Mouse (Mus musculus): ENCODE measurements at regions not wholly inside any gene's neighbourhood (a gene's known extent, or its start where the extent isn't known, plus 50 kb on each side); places are given as distances from the start of the nearest gene placed in this dataset.
"Not testable (repeated sequence)": the region's sequence is repeated elsewhere in the genome, so short reads cannot be mapped to it uniquely, and the experiment has no call there.

GRCm38 (mm10) chr1:164518308-164518707 lies 60.2 kb upstream of the Atp1b1 start:
- Histone ChIP-seq H3K9ac (ENCODE audit: control insufficient read depth, low read depth, low read length, poor library complexity, severe bottlenecking) (no peak overlapping the region), H3K79me2 (ENCODE audit: control insufficient read depth, insufficient read depth, low read length, poor library complexity) (no peaks in the 10 kb centered on the region), H3K9me3 (replicated peaks; ENCODE audit: insufficient read depth, low read length) (no peaks in the 10 kb centered on the region), H3K4me3 (ENCODE audit: control insufficient read depth in 1 of 2, insufficient read depth in 1 of 2, low read depth in 2 of 2, low read length in 2 of 2) (no peak overlapping the region), H3K36me3 (ENCODE audit: control insufficient read depth in 1 of 2, insufficient read depth in 2 of 2, low read length in 2 of 2) (no peaks in the 10 kb centered on the region), H3K27ac (ENCODE audit: control insufficient read depth, low read depth, low read length) (no peak overlapping the region), H3K27me3 (ENCODE audit: control insufficient read depth in 1 of 2, insufficient read depth in 2 of 2, low read length in 2 of 2) (no peaks in the 10 kb centered on the region), H3K4me1 (ENCODE audit: control insufficient read depth in 1 of 2, insufficient read depth in 2 of 2, low read length in 2 of 2) (no peaks in the 10 kb centered on the region)
- no peak for TF ChIP-seq ZNF384 (IDR thresholded peaks at IDR 0.05; ENCODE audit: low read depth, low read length)
- TF ChIP-seq RAD21 (IDR thresholded peaks at IDR 0.05; ENCODE audit: low read depth, low read length): no peak
- TF ChIP-seq GABPA (IDR thresholded peaks at IDR 0.05; ENCODE audit: low read depth, low read length): no peak
- no peak for DNase-seq (ENCODE audit: low read depth, low spot score)

DNA sequence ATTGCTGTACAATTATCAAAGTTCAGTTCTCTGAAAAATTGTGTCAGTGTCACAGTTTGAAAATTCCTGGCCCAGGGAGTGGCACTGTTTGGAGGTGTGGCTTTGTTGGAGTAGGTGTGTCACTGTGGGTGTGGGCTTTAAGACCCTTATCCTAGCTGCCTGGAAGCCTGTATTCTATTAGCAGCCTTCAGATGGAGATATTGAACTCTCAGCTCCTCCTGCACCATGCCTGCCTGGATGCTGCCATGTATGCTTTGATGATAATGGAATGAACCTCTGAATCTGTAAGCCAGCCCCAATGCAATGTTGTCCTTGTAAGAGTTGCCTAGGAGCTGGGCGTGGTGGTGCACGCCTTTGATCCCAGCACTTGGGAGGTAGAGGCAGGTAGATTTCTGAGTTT lies 59.2 kb upstream of the Atp1b1 start:
- not testable (repeated sequence) for H3K9me3 ChIP-seq (replicated peaks; ENCODE audit: insufficient read depth, low read length)

DNA sequence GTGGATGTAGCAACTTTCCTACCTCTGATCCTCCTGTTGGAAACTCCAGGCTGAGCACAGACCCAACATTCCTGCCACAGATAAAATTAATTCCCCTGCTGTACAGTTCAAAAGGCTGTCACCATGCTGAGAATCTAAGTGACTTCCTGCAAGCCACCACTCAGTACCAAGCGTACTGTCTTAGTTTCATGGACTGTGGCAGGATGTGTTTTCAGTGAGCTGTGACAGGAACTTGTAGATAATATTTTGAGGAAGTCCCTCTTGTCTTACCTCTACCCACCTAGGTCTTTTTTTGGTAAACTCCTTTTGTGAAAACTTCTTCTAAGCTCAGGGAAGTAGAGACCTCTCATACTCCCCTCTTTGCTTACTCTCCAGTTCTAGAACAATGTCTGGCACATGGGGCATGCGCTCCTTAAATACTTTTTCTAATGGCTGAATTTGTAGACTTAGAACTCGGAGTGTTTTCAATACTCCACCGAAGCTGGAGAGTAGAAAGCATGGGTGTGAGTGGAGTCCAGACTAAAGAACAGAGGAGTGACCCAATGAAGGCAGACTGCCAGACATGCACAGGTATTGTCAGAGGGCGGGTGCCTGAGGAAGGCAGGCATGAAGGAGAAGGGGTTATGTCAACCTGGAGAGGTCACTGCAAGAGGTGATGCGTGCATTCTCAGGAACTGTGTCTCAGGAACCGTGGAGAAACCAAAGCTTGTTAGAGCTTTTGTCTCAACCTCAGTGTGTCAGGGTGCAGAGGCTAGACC lies 53.7 kb upstream of the Atp1b1 start:
- no peak overlapping the region for H3K9ac ChIP-seq (ENCODE audit: control insufficient read depth, low read depth, low read length, poor library complexity, severe bottlenecking)
- no peaks in the 10 kb centered on the region for H3K9me3 ChIP-seq (replicated peaks; ENCODE audit: insufficient read depth, low read length)
- H3K27me3 ChIP-seq (ENCODE audit: control insufficient read depth in 1 of 2, insufficient read depth in 2 of 2, low read length in 2 of 2): no peaks in the 10 kb centered on the region
- TF ChIP-seq ETS1 (IDR thresholded peaks at IDR 0.05; ENCODE audit: low read depth, low read length) (peak; percentile 47; the same call in 1 of the 2 replicates), ELF1 (IDR thresholded peaks at IDR 0.05; ENCODE audit: low read depth, low read length) (0 out of 2 replicates have a peak, but pooled peaks have one; percentile 12), JUND (IDR thresholded peaks at IDR 0.05; ENCODE audit: low read depth, low read length) (no peak), CTCF (IDR thresholded peaks at IDR 0.05 in 2 of 3, conservative IDR thresholded peaks at IDR 0.05 in 1 of 3; ENCODE audit: control insufficient read depth in 1 of 3, insufficient read depth in 1 of 3, low read depth in 2 of 3, low read length in 3 of 3, poor library complexity in 1 of 3, severe bottlenecking in 1 of 3) (no peak), SIN3A (IDR thresholded peaks at IDR 0.05; ENCODE audit: low read length) (peak; percentile 44; the same call in 1 of the 2 replicates), MYC (IDR thresholded peaks at IDR 0.05; ENCODE audit: low read depth, low read length) (0 out of 2 replicates have a peak, but pooled peaks have one; percentile 16), ZC3H11A (IDR thresholded peaks at IDR 0.05; ENCODE audit: low read depth, low read length) (no peak), TBP (IDR thresholded peaks at IDR 0.05; ENCODE audit: low read depth, low read length) (0 out of 2 replicates have a peak, but pooled peaks have one; percentile 48), ZKSCAN1 (IDR thresholded peaks at IDR 0.05; ENCODE audit: low read depth, low read length) (no peak), HCFC1 (IDR thresholded peaks at IDR 0.05; ENCODE audit: low read depth, low read length) (no peak), EP300 (IDR thresholded peaks at IDR 0.05; ENCODE audit: low read depth in 1 of 2, low read length in 2 of 2) (peak; percentile 58 to 88), GATA1 (IDR thresholded peaks at IDR 0.05; ENCODE audit: low read depth, low read length) (peak; percentile 69), SMC3 (IDR thresholded peaks at IDR 0.05; ENCODE audit: low read depth, low read length) (no peak), NELFE (IDR thresholded peaks at IDR 0.05; ENCODE audit: low read depth, low read length) (no peak)
- peak overlapping the region; percentile 55 for H3K27ac ChIP-seq (ENCODE audit: control insufficient read depth, low read depth, low read length)
- H3K36me3 ChIP-seq (ENCODE audit: control insufficient read depth in 1 of 2, insufficient read depth in 2 of 2, low read length in 2 of 2): peaks cover 0 to 4% of the 10 kb centered on the region in 2 experiments; a peak in 2 of 4 replicates
- H3K4me1 ChIP-seq (ENCODE audit: control insufficient read depth in 1 of 2, insufficient read depth in 2 of 2, low read length in 2 of 2): peaks cover 0 to 4% of the 10 kb centered on the region in 2 experiments; a peak in 2 of 4 replicates
- DNase-seq (ENCODE audit: low read depth, low spot score): peak; percentile 85
- no peaks in the 10 kb centered on the region for H3K79me2 ChIP-seq (ENCODE audit: control insufficient read depth, insufficient read depth, low read length, poor library complexity)
- no peak overlapping the region; a peak in 1 of 4 replicates for H3K4me3 ChIP-seq (ENCODE audit: control insufficient read depth in 1 of 2, insufficient read depth in 1 of 2, low read depth in 2 of 2, low read length in 2 of 2)

More for the DNA sequence above, 59.2 kb upstream of the Atp1b1 start:
- not testable (repeated sequence) for H3K4me1 ChIP-seq (ENCODE audit: control insufficient read depth in 1 of 2, insufficient read depth in 2 of 2, low read length in 2 of 2); H3K4me3 ChIP-seq (ENCODE audit: control insufficient read depth in 1 of 2, insufficient read depth in 1 of 2, low read depth in 2 of 2, low read length in 2 of 2); H3K27me3 ChIP-seq (ENCODE audit: control insufficient read depth in 1 of 2, insufficient read depth in 2 of 2, low read length in 2 of 2); H3K79me2 ChIP-seq (ENCODE audit: control insufficient read depth, insufficient read depth, low read length, poor library complexity); DNase-seq (ENCODE audit: low read depth, low spot score); H3K9ac ChIP-seq (ENCODE audit: control insufficient read depth, low read depth, low read length, poor library complexity, severe bottlenecking); H3K36me3 ChIP-seq (ENCODE audit: control insufficient read depth in 1 of 2, insufficient read depth in 2 of 2, low read length in 2 of 2); H3K27ac ChIP-seq (ENCODE audit: control insufficient read depth, low read depth, low read length)

All from MEL (cell line).